Mouse (Mus musculus) brain, embryonic 18.5 days (tissue): ENCODE results near the gene Scamp3.
A peak's percentile ranks its signal among the peaks of the same experiment; 100 is the strongest.
"Not testable (repeated sequence)": the region's sequence is repeated elsewhere in the genome, so short reads cannot be mapped to it uniquely, and the experiment has no call there.

Experiments
- DNase-seq: peaks from one replicate; pipeline ENCODE4 v3.0.0-alpha.2; 2012; ENCODE audit warnings: low read depth, low spot score

The Scamp3 gene

GRCm38 (mm10) chr3:89195979-89196877, 19.0 kb downstream of the Scamp3 start:
- peak; percentile 76 for DNase-seq

GRCm38 (mm10) chr3:89199839-89200238, 22.6 kb downstream of the Scamp3 start:
- DNase-seq: no peak

GRCm38 (mm10) chr3:89202253-89203141, 25.2 kb downstream of the Scamp3 start, which contains the start of gene Gba:
Gene Gba, plus strand, starts transcription at chr3:89202928.
- DNase-seq: peak; percentile 86

GRCm38 (mm10) chr3:89203142-89203514, 25.9 kb downstream of the Scamp3 start:
- no peak for DNase-seq

- no peak for DNase-seq
Observed at GRCm38 (mm10) chr3:89206079-89206478, 28.8 kb downstream of the Scamp3 start.

GRCm38 (mm10) chr3:89206695-89207094, 29.4 kb downstream of the Scamp3 start:
- no peak for DNase-seq

- no peak for DNase-seq
Observed at GRCm38 (mm10) chr3:89208075-89208657, 30.9 kb downstream of the Scamp3 start.

- no peak for DNase-seq
Observed at GRCm38 (mm10) chr3:89208736-89209135, 31.5 kb downstream of the Scamp3 start.

GRCm38 (mm10) chr3:89209731-89210130, 32.5 kb downstream of the Scamp3 start:
- DNase-seq: no peak

- no peak for DNase-seq
Observed at GRCm38 (mm10) chr3:89210162-89210561, 32.9 kb downstream of the Scamp3 start.

- DNase-seq: no peak
Observed at GRCm38 (mm10) chr3:89210731-89211130, 33.5 kb downstream of the Scamp3 start.

- peak; percentile 86 for DNase-seq
Observed at GRCm38 (mm10) chr3:89213803-89214530, 36.7 kb downstream of the Scamp3 start.

GRCm38 (mm10) chr3:89214681-89215411, 37.6 kb downstream of the Scamp3 start, which contains the start of gene Thbs3:
Gene Thbs3, plus strand, starts transcription at chr3:89215180.
- DNase-seq: no peak

GRCm38 (mm10) chr3:89215853-89216252, 38.6 kb downstream of the Scamp3 start:
- no peak for DNase-seq

GRCm38 (mm10) chr3:89216407-89216806, 39.1 kb downstream of the Scamp3 start:
- not testable (repeated sequence) for DNase-seq

GRCm38 (mm10) chr3:89218271-89218670, 41.0 kb downstream of the Scamp3 start:
- DNase-seq: no peak

GRCm38 (mm10) chr3:89219546-89219945, 42.3 kb downstream of the Scamp3 start:
- DNase-seq: no peak

GRCm38 (mm10) chr3:89221167-89221566, 43.9 kb downstream of the Scamp3 start:
- no peak for DNase-seq

- DNase-seq: no peak
Observed at GRCm38 (mm10) chr3:89224796-89225195, 47.5 kb downstream of the Scamp3 start.

- DNase-seq: no peak
Observed at GRCm38 (mm10) chr3:89225321-89225815, 48.1 kb downstream of the Scamp3 start.
